Mouse (Mus musculus) hematopoietic stem cell, adult 5-6 weeks (primary cell): ENCODE measurements around the gene Ak4. TPM values are rescaled to one million over a fixed set of nuclear protein-coding genes. Genes with fewer than 3 reads are reported as not detected.

ENCODE experiments used
- ATAC-seq, 2 experiments: fragments of 125-278 bp in 1 of 2; replicated peaks in 1 of 2; 2 replicates each; pipeline ENCODE4 v1.8.0; 2016 to 2017; ENCODE audit warnings: inconsistent platforms in 2 of 2, mild to moderate bottlenecking in 2 of 2, moderate number of reproducible peaks in 2 of 2, low read depth in 1 of 2, moderate TSS enrichment in 1 of 2; ENCODE audit not compliant: low FRiP score in 2 of 2, poor library complexity in 2 of 2, severe bottlenecking in 2 of 2, insufficient read depth in 1 of 2, low TSS enrichment in 1 of 2
- total RNA-seq: library from RNA; stranded (forward); fragments of 172-1452, 232-1000 nt; gene quantifications from 2 replicates; pipeline ENCODE4 v1.2.3, GENCODE M21; 2017

Ak4 gene
- total RNA-seq, 1 experiment from 2014 or later: 21.7 TPM

GRCm38 (mm10) chr4:101416966-101417365 is 2.1 kb upstream of the Ak4 start:
- no peak for ATAC-seq

- ATAC-seq: peak; percentile 8 to 33; a peak in 2 of 4 replicates
Observed at GRCm38 (mm10) chr4:101419911-101420880, 1.1 kb downstream of the Ak4 start.

GRCm38 (mm10) chr4:101422996-101423395 is 3.9 kb downstream of the Ak4 start:
- ATAC-seq: no peak

GRCm38 (mm10) chr4:101423571-101423970 is 4.5 kb downstream of the Ak4 start:
- ATAC-seq: no peak

- no peak for ATAC-seq
Observed at GRCm38 (mm10) chr4:101424495-101424894, 5.4 kb downstream of the Ak4 start.

GRCm38 (mm10) chr4:101425119-101425518 is 6.0 kb downstream of the Ak4 start:
- ATAC-seq: no peak

DNA sequence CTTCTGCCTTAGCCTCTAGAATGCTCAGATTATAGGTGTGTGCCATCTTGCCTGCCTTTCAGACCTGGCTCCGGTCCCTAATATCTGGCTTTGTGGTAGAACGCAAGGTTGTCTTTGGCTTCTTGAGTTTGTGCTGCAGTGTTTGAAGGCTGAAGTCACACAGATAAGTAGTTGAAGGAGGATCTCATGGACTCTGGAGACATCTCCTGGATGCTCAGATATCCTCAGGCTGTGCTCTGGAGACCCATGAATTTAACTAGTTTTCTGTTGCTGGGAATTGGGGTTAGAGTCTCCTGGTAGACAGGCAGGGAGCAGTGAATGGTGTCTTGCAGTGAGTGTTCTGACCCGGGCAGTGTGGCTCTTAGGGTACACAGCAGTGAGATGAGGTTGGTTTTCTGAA is 6.6 kb downstream of the Ak4 start:
- no peak for ATAC-seq

DNA sequence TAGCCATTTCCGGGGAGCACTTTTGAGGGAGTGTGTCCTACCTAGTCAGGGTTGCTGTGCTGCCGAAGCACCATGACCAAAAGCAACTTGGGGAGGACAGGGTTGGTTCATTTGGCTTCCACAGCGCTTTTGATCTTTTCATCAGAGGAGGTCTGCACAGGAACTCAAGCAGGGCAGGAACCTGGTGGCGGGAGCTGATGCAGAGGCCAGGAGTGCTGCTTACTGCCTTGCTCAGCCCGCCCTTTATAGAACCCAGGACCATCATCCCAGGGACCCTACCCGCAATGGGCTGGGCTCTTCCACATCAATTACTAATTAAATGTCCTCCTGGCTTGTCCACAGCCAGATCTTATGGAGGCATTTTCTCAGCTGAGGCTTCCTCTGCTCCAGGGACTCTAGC is 7.5 kb downstream of the Ak4 start:
- no peak for ATAC-seq

- ATAC-seq: no peak
Observed at GRCm38 (mm10) chr4:101427886-101428680, 9.0 kb downstream of the Ak4 start.

DNA sequence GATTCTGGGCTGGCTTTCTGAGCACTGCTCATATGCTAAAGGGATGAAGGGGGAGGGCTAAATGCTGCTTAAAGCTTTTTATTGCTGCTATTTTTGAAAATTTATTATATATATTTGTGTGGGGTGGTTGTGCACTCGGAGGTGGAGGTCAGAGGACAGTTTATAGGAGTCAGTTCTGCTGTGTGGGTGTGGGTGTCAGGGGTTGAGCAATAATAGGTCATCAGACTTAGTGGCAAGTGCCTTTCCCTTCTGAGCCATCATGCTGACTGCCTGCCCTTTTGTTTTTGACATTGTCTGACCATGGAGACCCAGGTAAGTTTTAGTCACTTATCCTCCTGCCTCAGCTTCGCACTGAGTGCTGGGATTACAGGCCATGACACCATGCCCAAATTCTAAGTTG is 10.0 kb downstream of the Ak4 start:
- ATAC-seq: no peak

DNA sequence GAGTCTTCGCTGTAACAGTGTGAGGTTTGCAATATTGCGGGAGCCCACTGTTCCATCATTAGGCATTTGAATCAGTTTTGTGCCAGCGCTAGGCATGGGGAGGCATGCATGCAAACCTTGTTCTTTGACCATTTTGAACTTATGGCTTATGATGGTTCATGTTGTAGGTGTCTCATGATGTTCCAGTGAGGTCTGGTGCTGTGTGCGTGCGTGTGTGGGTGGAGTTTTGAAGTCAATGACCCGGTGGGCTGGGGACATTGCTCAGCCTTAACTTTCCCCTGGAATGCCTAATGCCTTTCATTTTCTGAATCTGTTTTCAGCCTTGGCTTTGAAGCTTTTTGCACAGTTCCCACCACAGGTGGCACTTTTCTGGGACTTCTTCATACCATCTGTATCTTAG is 10.9 kb downstream of the Ak4 start:
- ATAC-seq: no peak

- no peak for ATAC-seq
Observed at GRCm38 (mm10) chr4:101436761-101437512, 17.9 kb downstream of the Ak4 start.

DNA sequence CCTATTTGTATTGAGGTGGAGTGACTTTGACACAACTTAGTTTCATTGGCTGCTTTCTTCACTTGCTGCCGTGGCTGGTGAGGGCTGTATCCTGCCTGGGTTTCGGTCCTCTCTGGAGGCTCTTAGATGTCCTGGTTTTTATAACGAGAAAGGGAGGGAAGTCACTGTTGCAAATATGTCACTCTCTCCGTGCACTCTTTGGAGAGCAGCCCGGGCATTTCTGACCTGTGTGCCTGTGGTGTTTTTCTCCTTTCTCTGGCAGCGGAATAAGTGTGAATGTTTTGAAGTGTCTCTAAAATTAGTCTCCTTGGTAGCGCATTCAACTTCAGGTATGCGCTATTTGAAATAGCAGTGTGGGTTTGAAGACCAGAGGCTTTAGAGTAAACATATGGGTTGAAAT is 19.2 kb downstream of the Ak4 start:
- ATAC-seq: no peak

GRCm38 (mm10) chr4:101439738-101440389 is 20.8 kb downstream of the Ak4 start:
- peak; percentile 83 to 86 for ATAC-seq

GRCm38 (mm10) chr4:101442791-101443190 is 23.7 kb downstream of the Ak4 start:
- no peak for ATAC-seq

DNA sequence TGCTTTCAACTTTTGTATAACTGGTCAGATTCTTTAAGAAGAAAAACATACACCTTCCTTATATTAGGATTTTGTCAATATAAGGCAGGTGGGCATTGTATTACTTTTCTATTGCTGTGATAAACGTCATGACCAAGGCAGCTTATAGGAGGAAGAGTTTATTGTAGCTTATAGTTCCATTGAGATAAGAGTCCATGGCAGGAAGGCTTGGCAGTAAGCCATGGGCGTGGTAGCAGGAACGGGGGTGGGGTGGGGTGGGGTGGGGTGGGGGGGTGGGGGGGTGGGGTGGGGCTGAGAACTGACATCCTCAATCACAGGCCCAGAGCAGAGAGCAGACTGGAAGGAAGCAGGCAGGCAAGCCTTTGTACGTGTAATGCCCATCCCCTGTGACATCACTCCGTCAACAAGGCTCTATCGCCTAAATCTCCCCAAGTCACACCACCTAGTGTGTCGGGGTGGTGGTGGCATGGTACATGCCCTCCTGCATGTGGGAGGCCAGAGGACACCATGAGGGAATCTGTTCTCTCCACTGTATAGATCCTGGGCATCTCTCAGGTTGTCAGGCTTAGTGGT is 24.4 kb downstream of the Ak4 start:
- ATAC-seq: no peak

DNA sequence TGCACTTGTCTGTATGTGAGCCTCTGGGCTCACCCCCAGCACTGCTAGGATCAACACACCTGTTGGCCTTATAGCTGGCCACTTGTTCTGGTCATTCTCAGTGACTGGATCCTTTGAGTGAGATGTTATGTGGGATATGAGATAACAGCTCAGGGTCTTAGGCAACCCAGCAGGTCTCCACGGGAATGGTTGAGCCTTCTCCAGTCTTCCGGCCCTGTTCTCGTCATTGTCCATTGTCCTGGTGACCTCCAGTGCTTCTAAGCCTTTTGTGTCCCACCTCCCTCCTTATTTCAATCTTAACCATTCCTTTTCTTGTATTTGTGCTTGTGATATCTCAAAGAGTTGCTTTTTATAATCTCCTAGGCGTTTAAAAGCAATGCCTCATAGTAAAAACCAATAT is 26.6 kb downstream of the Ak4 start:
- ATAC-seq: no peak
